Mouse (Mus musculus) limb, embryonic 15.5 days (tissue): ENCODE measurements around the gene Ccdc120. TPM values are rescaled to one million over a fixed set of nuclear protein-coding genes. Genes with fewer than 3 reads are reported as not detected.
A peak's percentile ranks its signal among the peaks of the same experiment; 100 is the strongest.
"Not testable (repeated sequence)": the region's sequence is repeated elsewhere in the genome, so short reads cannot be mapped to it uniquely, and the experiment has no call there.

ENCODE experiments used
- ATAC-seq: fragments of 200-750 bp; cut with Nextera tagmentation; 2 replicates; pipeline ENCODE4 v1.8.0; 2017; ENCODE audit warnings: low read depth, moderate TSS enrichment; ENCODE audit not compliant: insufficient number of reproducible peaks, low FRiP score, low TSS enrichment
- H3K27ac ChIP-seq: fragments of 300-500 bp; sonication (generic); 2 replicates; pipeline ENCODE4 v1.5.1; 2015; ENCODE audit warnings: moderate library complexity, mild to moderate bottlenecking, inconsistent platforms
- H3K27me3 ChIP-seq: fragments of 300-500 bp; sonication (generic); 2 replicates; pipeline ENCODE4 v1.6.1; 2015; ENCODE audit warnings: inconsistent platforms
- H3K36me3 ChIP-seq: fragments of 300-500 bp; sonication (generic); 2 replicates; pipeline ENCODE4 v1.6.1; 2015; ENCODE audit warnings: inconsistent platforms
- H3K4me1 ChIP-seq: fragments of 300-500 bp; sonication (generic); 2 replicates; pipeline ENCODE4 v1.6.1; 2015; ENCODE audit warnings: inconsistent platforms
- H3K4me2 ChIP-seq: fragments of 300-500 bp; sonication (generic); 2 replicates; pipeline ENCODE4 v1.6.1; 2015; ENCODE audit warnings: mild to moderate bottlenecking, inconsistent platforms
- H3K4me3 ChIP-seq: fragments of 300-500 bp; sonication (generic); 2 replicates; pipeline ENCODE4 v1.5.1; 2015; ENCODE audit warnings: mild to moderate bottlenecking, inconsistent platforms
- H3K9ac ChIP-seq: fragments of 300-500 bp; sonication (generic); 2 replicates; pipeline ENCODE4 v1.6.1; 2015; ENCODE audit warnings: inconsistent platforms
- H3K9me3 ChIP-seq: fragments of 300-500 bp; sonication (generic); 2 replicates; pipeline ENCODE4 v1.6.1; 2016; ENCODE audit warnings: inconsistent platforms
- WGBS: fragments of 180-500 bp; shearing (Covaris S2); methylation state at CpG from one replicate; pipeline ENCODE4 v1.1.7; 2015; 5-methylcytosine and 5-hydroxymethylcytosine counted together
- polyA plus RNA-seq: library from polyadenylated mRNA; unstranded; fragments of >200 nt; fragmentation: Nextera tagmentation; extraction: Ambion mirVana; gene quantifications from 2 replicates; pipeline ENCODE4 v1.2.1, GENCODE M21; 2015

The Ccdc120 gene
- polyA plus RNA-seq, 1 experiment from 2014 or later = 21.8 TPM

GRCm38 (mm10) chrX:7722691-7723090, 28.0 kb downstream of the Ccdc120 start:
- H3K9me3 ChIP-seq = no peaks in the 10 kb centered on the region
- H3K4me2 ChIP-seq = peak overlapping the region; percentile 59
- H3K27ac ChIP-seq = no peak overlapping the region
- no peak for ATAC-seq
- H3K4me3 ChIP-seq = peak overlapping the region; percentile 57
- 19% methylated on average over 4 of the region's 4 CpGs for WGBS
- peaks cover 17% of the 10 kb centered on the region; the same call in 1 of the 2 replicates for H3K36me3 ChIP-seq
- H3K4me1 ChIP-seq = no peaks in the 10 kb centered on the region
- no peaks in the 10 kb centered on the region for H3K27me3 ChIP-seq
- peak overlapping the region; percentile 35; the same call in 1 of the 2 replicates for H3K9ac ChIP-seq

GRCm38 (mm10) chrX:7722282-7722611, 28.5 kb downstream of the Ccdc120 start:
- peak overlapping the region; percentile 35; the same call in 1 of the 2 replicates for H3K9ac ChIP-seq
- H3K4me2 ChIP-seq = peak overlapping the region; percentile 59
- no peak overlapping the region for H3K27ac ChIP-seq
- no peaks in the 10 kb centered on the region for H3K4me1 ChIP-seq
- WGBS = 29% methylated on average over 11 of the region's 11 CpGs
- no peaks in the 10 kb centered on the region for H3K27me3 ChIP-seq
- H3K9me3 ChIP-seq = no peaks in the 10 kb centered on the region
- peak overlapping the region; percentile 57 for H3K4me3 ChIP-seq
- H3K36me3 ChIP-seq = peaks cover 17% of the 10 kb centered on the region; the same call in 1 of the 2 replicates
- ATAC-seq = no peak

GRCm38 (mm10) chrX:7721514-7722281, 29.0 kb downstream of the Ccdc120 start, which contains the start of gene Gm45208:
Gm45208 (plus strand) TSS chrX:7722245.
- no peaks in the 10 kb centered on the region for H3K9me3 ChIP-seq
- H3K36me3 ChIP-seq = peaks cover 13% of the 10 kb centered on the region; the same call in 1 of the 2 replicates
- no peaks in the 10 kb centered on the region for H3K4me1 ChIP-seq
- ATAC-seq = peak; percentile 78
- peak within 1 kb of the TSS; percentile 35; the same call in 1 of the 2 replicates for H3K9ac ChIP-seq
- H3K27me3 ChIP-seq = no peaks in the 10 kb centered on the region
- 25% methylated on average over 22 of the region's 22 CpGs for WGBS
- H3K4me3 ChIP-seq = peak within 1 kb of the TSS; percentile 57
- peak within 1 kb of the TSS; percentile 93 for H3K27ac ChIP-seq
- peak within 1 kb of the TSS; percentile 59 for H3K4me2 ChIP-seq

- not testable (repeated sequence) for H3K27ac ChIP-seq, H3K4me3 ChIP-seq, H3K27me3 ChIP-seq, H3K4me2 ChIP-seq, H3K36me3 ChIP-seq, H3K9ac ChIP-seq, ATAC-seq, H3K9me3 ChIP-seq, H3K4me1 ChIP-seq
- whole genome bisulfite sequencing = 38% methylated on average over 1 of the region's 1 CpGs
Measured at GRCm38 (mm10) chrX:7716058-7716457, 34.6 kb downstream of the Ccdc120 start.

GRCm38 (mm10) chrX:7714135-7714899, 36.4 kb downstream of the Ccdc120 start, which contains the start of gene Wdr45:
Wdr45 (plus strand) TSS chrX:7714333.
- not testable (repeated sequence) for H3K9me3 ChIP-seq, H3K36me3 ChIP-seq, H3K4me1 ChIP-seq, H3K27me3 ChIP-seq
- Histone ChIP-seq H3K27ac (peak within 1 kb of the TSS; percentile 11; the same call in 1 of the 2 replicates), H3K4me3 (peak within 1 kb of the TSS; percentile 35), H3K4me2 (peak within 1 kb of the TSS; percentile 39), H3K9ac (0 out of 2 replicates have a peak within 1 kb of the TSS, but pooled peaks have one; percentile 23)
- ATAC-seq = peak; percentile 97
- WGBS = 27% methylated on average over 46 of the region's 60 CpGs

- 27% methylated on average over 5 of the region's 12 CpGs for WGBS
- 0 out of 2 replicates have a peak overlapping the region, but pooled peaks have one; percentile 23 for H3K9ac ChIP-seq
Measured at GRCm38 (mm10) chrX:7713764-7714134, 37.0 kb downstream of the Ccdc120 start.

GRCm38 (mm10) chrX:7696954-7697381, 53.7 kb downstream of the Ccdc120 start, which contains the start of gene Gpkow:
Gpkow (plus strand) TSS chrX:7697131.
- ATAC-seq = peak; percentile 92
- Histone ChIP-seq H3K9me3 (no peaks in the 10 kb centered on the region), H3K9ac (peak within 1 kb of the TSS; percentile 37; the same call in 1 of the 2 replicates), H3K36me3 (peaks cover 11% of the 10 kb centered on the region; the same call in 1 of the 2 replicates), H3K27me3 (no peaks in the 10 kb centered on the region), H3K4me1 (no peaks in the 10 kb centered on the region; the same call in 1 of the 2 replicates), H3K4me3 (peak within 1 kb of the TSS; percentile 54), H3K27ac (0 out of 2 replicates have a peak within 1 kb of the TSS, but pooled peaks have one; percentile 43), H3K4me2 (peak within 1 kb of the TSS; percentile 40)
- 15% methylated on average over 33 of the region's 33 CpGs for WGBS

More at GRCm38 (mm10) chrX:7713764-7714134, 37.0 kb downstream of the Ccdc120 start:
- H3K4me1 ChIP-seq, H3K9me3 ChIP-seq, H3K36me3 ChIP-seq, H3K27me3 ChIP-seq: not testable (repeated sequence)
- Histone ChIP-seq H3K27ac (peak overlapping the region; percentile 11; the same call in 1 of the 2 replicates), H3K4me3 (peak overlapping the region; percentile 35), H3K4me2 (peak overlapping the region; percentile 39)
- peak; percentile 9; the same call in 1 of the 2 replicates for ATAC-seq

GRCm38 (mm10) chrX:7696520-7696919, 54.2 kb downstream of the Ccdc120 start:
- WGBS = 31% methylated on average over 6 of the region's 6 CpGs
- Histone ChIP-seq H3K4me3 (peak overlapping the region; percentile 54), H3K36me3 (peaks cover 6% of the 10 kb centered on the region; the same call in 1 of the 2 replicates), H3K9me3 (no peaks in the 10 kb centered on the region), H3K27me3 (no peaks in the 10 kb centered on the region), H3K4me1 (no peaks in the 10 kb centered on the region; the same call in 1 of the 2 replicates), H3K9ac (no peak overlapping the region), H3K4me2 (0 out of 2 replicates have a peak overlapping the region, but pooled peaks have one; percentile 7), H3K27ac (no peak overlapping the region)
- no peak for ATAC-seq

- Histone ChIP-seq H3K27ac (no peak overlapping the region), H3K9me3 (no peaks in the 10 kb centered on the region), H3K27me3 (no peaks in the 10 kb centered on the region), H3K36me3 (no peaks in the 10 kb centered on the region), H3K4me1 (no peaks in the 10 kb centered on the region; the same call in 1 of the 2 replicates), H3K4me3 (no peak overlapping the region), H3K4me2 (no peak overlapping the region), H3K9ac (no peak overlapping the region)
- 46% methylated on average over 4 of the region's 4 CpGs for WGBS
- no peak for ATAC-seq
Measured at GRCm38 (mm10) chrX:7692862-7693261, 57.8 kb downstream of the Ccdc120 start.

- ATAC-seq = no peak
- Histone ChIP-seq H3K36me3 (no peaks in the 10 kb centered on the region), H3K4me2 (no peak overlapping the region), H3K9me3 (no peaks in the 10 kb centered on the region), H3K4me3 (no peak overlapping the region), H3K27ac (no peak overlapping the region), H3K9ac (no peak overlapping the region), H3K27me3 (no peaks in the 10 kb centered on the region), H3K4me1 (no peaks in the 10 kb centered on the region)
- 65% methylated on average over 3 of the region's 3 CpGs for WGBS
Measured at GRCm38 (mm10) chrX:7690486-7690885, 60.2 kb downstream of the Ccdc120 start.

- no peak overlapping the region for H3K27ac ChIP-seq
- no peaks in the 10 kb centered on the region for H3K36me3 ChIP-seq
- H3K9ac ChIP-seq = no peak overlapping the region
- 86% methylated on average over 2 of the region's 2 CpGs for WGBS
- no peaks in the 10 kb centered on the region for H3K27me3 ChIP-seq
- H3K4me1 ChIP-seq = no peaks in the 10 kb centered on the region
- ATAC-seq = no peak
- no peak overlapping the region for H3K4me2 ChIP-seq
- no peak overlapping the region for H3K4me3 ChIP-seq
- no peaks in the 10 kb centered on the region for H3K9me3 ChIP-seq
Measured at GRCm38 (mm10) chrX:7688321-7688720, 62.4 kb downstream of the Ccdc120 start.
